Mouse (Mus musculus) neutrophil, adult 65 days (primary cell): ENCODE measurements around the gene 1700001O22Rik. TPM values are rescaled to one million over a fixed set of nuclear protein-coding genes. Genes with fewer than 3 reads are reported as not detected.

Experiments
- total RNA-seq: library from RNA; stranded (reverse); gene quantifications from 2 replicates; pipeline ENCODE4 v1.2.4, GENCODE M21; 2023

1700001O22Rik gene
- total RNA-seq: not detected in 2 replicates

DNA sequence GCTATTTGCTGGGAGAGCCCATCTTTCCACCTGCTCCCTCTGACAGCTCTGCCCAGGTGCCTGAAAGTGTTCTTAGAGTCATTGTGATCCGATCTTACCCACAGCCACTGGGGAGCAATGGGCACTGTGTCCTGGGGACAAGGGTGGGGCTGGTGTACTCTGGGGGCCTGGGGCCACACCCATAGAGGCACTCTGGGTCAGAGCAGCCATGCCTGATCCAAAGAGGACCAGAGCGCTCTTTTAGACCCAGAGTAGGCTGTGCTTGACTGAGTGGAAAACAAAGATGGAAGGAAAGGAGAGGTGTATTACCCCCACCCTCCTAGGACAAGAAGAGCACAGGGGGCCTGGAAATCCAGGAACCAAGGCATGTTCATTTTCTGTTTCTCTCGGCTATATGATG, at the start of gene 1700001O22Rik:
TSS of gene 1700001O22Rik (minus strand) at position 58 of the 400 bp plus-strand sequence.

DNA sequence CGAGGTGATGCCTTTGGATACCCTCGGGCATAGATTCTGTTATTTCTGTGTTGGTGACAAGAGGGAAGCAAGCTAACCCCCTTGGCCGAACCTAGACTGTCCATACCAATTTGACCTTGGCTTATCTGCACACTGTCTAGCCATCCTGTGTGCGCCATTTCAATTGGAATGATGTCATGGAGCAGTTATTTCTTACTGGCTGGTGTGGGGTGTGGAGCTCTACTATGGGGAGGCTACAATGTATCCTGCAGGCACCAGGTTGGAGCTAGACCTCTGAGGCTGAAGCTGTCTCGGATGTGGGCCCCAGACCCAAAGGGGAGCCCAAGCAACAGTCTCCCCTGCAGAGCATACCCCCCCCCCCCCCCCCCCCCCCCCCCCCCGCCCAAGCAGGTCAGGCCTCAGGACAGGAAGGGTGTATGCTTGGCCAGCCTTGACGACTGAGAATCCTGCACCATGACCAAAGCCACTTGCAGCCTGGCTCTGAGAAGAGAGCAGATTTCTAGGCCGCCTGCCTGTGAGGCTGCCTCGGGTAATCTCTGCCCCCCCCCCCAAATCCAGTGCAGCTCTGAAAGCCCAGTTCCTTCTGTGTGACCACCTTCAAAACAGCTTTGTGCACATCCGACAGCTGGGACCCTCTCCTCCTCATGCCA, 31.0 kb upstream of the 1700001O22Rik start, which contains the start of gene Prrx2:
TSS of gene Prrx2 (plus strand) at position 600 of the 650 bp plus-strand sequence.

DNA sequence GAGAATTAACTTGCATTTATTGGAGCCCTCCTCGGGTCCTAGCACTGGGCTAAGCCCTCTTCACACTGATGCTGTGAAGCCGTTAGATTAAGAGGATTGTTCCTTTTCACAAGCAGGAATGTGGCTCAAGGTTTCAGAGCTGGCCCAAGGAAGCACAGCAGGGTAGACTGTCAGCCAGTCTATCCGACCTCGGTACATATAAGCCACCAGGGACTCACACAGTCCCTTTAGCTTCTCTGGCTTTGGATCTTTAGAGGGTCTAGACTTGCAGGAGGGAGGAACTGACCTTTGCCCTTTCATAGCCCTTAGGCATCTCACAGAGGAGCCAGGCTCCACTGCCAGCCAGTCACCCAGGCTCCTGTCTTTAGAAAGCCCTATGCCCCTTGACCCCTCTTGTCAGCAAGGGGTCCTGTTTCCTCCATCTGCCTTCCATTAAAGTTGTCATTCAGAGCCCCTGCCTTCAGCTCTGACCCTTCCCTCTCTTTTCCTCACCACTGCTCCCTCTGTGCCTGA, 26.9 kb upstream of the 1700001O22Rik start, which contains the start of gene Asb6:
TSS of gene Asb6 (minus strand) at position 51 of the 513 bp plus-strand sequence.

DNA sequence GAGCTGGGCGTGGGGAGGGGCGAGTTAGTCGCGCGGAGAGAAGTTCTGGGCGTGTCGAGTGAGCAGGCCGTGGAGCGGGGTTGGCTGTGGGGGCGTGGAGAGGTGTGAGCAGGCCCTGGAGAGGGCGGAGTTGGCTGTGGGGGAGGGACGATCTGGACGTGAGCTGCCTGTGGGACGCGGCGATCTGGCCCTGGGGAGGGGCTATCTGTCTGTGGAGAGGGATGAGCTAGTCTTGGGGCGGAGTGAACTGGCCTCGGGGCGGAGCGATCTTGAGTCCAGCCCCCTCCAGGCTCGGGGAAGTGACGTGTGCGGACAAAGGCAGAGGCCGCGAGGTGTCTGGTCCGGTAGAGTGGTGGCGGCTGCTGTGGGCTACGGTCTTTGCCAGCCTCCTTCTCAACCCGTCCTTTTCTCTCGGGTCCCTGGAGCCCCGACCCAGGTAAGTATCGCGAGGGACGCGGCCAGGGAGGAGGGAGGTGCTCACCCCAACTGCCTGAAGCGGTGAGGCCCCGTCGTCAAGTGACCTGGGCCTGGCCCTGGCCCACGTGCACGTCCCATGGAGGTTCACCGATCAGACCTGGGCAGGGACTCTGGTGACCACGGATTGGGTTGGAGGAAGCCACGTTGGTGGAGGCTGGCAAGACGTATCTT, 4.3 kb upstream of the 1700001O22Rik start, which contains the start of gene Ntmt1:
TSS of gene Ntmt1 (plus strand) at position 179 of the 648 bp plus-strand sequence.

Other genes with a start within 250 kb of the 1700001O22Rik start
- gene Cstad, start 208.6 kb downstream of the 1700001O22Rik start, total RNA-seq: not detected in 2 replicates
- gene Ntmt1, start 4.2 kb upstream of the 1700001O22Rik start, total RNA-seq: 12.7 and 20.2 TPM in 2 replicates
- 29.9 and 32.2 TPM in 2 replicates for gene Asb6, start 26.7 kb upstream of the 1700001O22Rik start, total RNA-seq
- gene Prrx2, start 31.3 kb upstream of the 1700001O22Rik start, total RNA-seq: not detected in 2 replicates
- gene Ptges, start 126.2 kb upstream of the 1700001O22Rik start, total RNA-seq: 15.4 and 18.4 TPM in 2 replicates
- gene Tor1b, start 149.3 kb upstream of the 1700001O22Rik start, total RNA-seq: 30.1 and 48.0 TPM in 2 replicates
- 84.2 and 110 TPM in 2 replicates for gene Tor1a, start 164.3 kb upstream of the 1700001O22Rik start, total RNA-seq
- gene BC005624, start 178.5 kb upstream of the 1700001O22Rik start, total RNA-seq: 80.2 and 80.8 TPM in 2 replicates
- gene Usp20, start 178.6 kb upstream of the 1700001O22Rik start, total RNA-seq: 4.5 and 8.2 TPM in 2 replicates